Mouse (Mus musculus): ENCODE data around the gene Zfp764.

DNA sequence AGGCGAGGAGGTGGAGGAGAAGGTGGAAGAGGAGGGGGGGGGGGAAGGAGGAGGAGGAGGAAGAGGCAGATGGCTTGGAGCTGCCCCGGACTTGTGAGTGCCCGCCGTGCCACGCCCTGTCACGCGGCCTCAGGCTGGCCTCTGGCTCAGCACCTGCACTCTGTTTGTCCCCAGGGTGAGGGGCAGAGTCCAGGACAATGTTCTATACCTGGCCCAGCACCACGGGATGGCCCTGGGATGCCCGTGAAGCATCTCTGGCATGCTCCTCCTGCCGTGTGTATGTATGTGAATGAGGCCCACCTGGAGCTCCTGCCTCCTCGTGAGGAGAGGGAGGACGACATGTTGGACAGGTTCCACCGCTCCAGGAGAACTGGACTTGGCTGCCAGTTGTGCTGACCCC is 45.2 kb downstream of the Zfp764 start:
- TF ChIP-seq CTCF (IDR thresholded peaks at IDR 0.05; ENCODE audit: control insufficient read depth, insufficient read depth, low read length) = no peak
- no peak for TF ChIP-seq POLR2A (IDR thresholded peaks at IDR 0.05; ENCODE audit: borderline replicate concordance, control insufficient read depth, low read depth, low read length)

Measured in bone marrow, adult 2 months (tissue).